Mouse (Mus musculus) midbrain, embryonic 10.5 days (tissue): ENCODE results near the gene Gm21974. TPM values are rescaled to one million over a fixed set of nuclear protein-coding genes. Genes with fewer than 3 reads are reported as not detected.
A peak's percentile ranks its signal among the peaks of the same experiment; 100 is the strongest.
"Not testable (repeated sequence)": the region's sequence is repeated elsewhere in the genome, so short reads cannot be mapped to it uniquely, and the experiment has no call there.

ENCODE experiments used
- DNase-seq: peaks from one replicate; pipeline ENCODE4 v3.0.0-alpha.2; 2017; ENCODE audit warnings: low spot score
- H3K27ac ChIP-seq: fragments of 300-500 bp; sonication (generic); replicated peaks from 2 replicates; pipeline ENCODE4 v1.5.1; 2016; ENCODE audit warnings: mild to moderate bottlenecking
- H3K27me3 ChIP-seq: fragments of 300-500 bp; sonication (generic); 2 replicates; pipeline ENCODE4 v1.6.1; 2016; ENCODE audit warnings: low read depth, mild to moderate bottlenecking; ENCODE audit not compliant: poor library complexity, severe bottlenecking
- H3K36me3 ChIP-seq: fragments of 300-500 bp; sonication (generic); 2 replicates; pipeline ENCODE4 v1.6.1; 2016; ENCODE audit warnings: mild to moderate bottlenecking, moderate library complexity
- H3K4me1 ChIP-seq: fragments of 300-500 bp; sonication (generic); 2 replicates; pipeline ENCODE4 v1.6.1; 2016
- H3K4me3 ChIP-seq: fragments of 300-500 bp; sonication (generic); 2 replicates; pipeline ENCODE4 v1.5.1; 2016; ENCODE audit warnings: mild to moderate bottlenecking, moderate library complexity
- H3K9me3 ChIP-seq: fragments of 300-500 bp; sonication (generic); replicated peaks from 2 replicates; pipeline ENCODE4 v1.6.1; 2016; ENCODE audit warnings: mild to moderate bottlenecking
- WGBS: fragments of 180-500 bp; shearing (Covaris S2); methylation state at CpG from one replicate; pipeline ENCODE4 v1.1.7; 2016; 5-methylcytosine and 5-hydroxymethylcytosine counted together
- polyA plus RNA-seq: library from polyadenylated mRNA; unstranded; fragments of >200 nt; fragmentation: Nextera tagmentation; extraction: Ambion mirVana; gene quantifications from 2 replicates; pipeline ENCODE4 v1.2.1, GENCODE M21; 2016

Gene Gm21974
- polyA plus RNA-seq, 1 experiment from 2014 or later: not detected

DNA sequence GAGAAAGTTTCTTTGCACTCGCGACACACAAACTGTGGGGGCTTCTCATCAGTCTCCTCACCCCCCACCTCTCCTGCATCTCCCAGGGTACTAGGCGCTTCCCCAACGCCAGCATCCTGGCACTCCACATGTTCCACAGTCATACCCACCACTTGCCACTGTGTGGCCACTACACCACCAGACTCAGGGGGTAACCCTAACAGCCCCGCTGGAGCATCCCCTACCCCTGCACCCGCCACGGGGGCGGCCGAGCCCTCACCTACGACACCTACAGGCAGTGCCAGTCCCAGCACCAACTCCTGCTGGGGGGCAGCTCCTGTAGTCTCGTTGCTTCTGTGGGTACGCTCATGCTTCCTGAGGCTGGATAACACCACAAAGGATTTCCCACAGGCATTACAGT is 28.8 kb downstream of the Gm21974 start:
- Histone ChIP-seq H3K36me3 (peaks cover 73% of the 10 kb centered on the region), H3K4me3 (no peak overlapping the region), H3K27me3 (no peaks in the 10 kb centered on the region), H3K27ac (no peak overlapping the region), H3K4me1 (0 out of 2 replicates have a peak, but pooled peaks cover 3% of the 10 kb centered on the region), H3K9me3 (no peaks in the 10 kb centered on the region)
- 95% methylated on average over 12 of the region's 12 CpGs for WGBS
- no peak for DNase-seq

DNA sequence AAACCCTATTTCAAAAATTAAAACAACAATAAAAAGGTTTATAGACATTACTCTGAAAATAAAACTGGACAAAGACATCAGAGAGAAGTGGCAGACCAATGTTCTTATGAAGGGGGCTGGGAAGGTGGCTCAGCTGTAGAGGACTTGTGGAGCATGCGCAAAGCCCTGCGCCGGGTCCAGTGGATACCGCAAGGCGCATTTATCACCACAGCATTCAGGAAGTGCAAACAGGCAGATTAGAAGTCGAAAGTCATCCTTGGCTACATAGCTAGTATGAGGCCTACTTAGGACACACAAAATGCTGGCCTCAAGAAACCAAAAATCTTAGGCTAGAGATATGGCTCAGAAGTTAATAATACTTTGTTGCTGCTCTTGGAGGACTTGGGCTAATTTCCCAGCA is 37.0 kb downstream of the Gm21974 start:
- no peak overlapping the region for H3K27ac ChIP-seq
- H3K4me1 ChIP-seq: no peaks in the 10 kb centered on the region
- no peaks in the 10 kb centered on the region for H3K9me3 ChIP-seq
- peaks cover 4% of the 10 kb centered on the region; the same call in 1 of the 2 replicates for H3K36me3 ChIP-seq
- H3K27me3 ChIP-seq: no peaks in the 10 kb centered on the region
- no peak for DNase-seq
- H3K4me3 ChIP-seq: no peak overlapping the region
- 93% methylated on average over 6 of the region's 6 CpGs for WGBS

DNA sequence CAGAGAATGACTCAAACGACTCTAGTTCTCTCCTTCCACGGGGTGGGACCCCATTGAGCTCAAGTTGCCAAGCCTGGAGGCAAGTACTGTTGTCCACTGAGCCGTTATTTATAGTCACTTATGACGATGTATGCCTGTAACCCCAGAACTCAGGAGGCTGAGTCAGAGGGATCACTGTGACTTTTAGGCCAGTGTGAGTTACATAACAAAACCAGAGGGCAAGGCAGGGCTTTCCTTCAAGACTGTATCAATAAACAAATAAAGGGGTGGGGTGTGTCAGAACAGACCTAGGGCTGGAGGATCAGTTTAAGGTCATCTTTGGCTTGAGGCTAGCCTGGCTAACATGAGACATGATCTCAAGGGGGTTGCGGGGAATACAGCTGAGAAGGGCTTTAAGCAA is 44.3 kb downstream of the Gm21974 start:
- peaks cover 9% of the 10 kb centered on the region; the same call in 1 of the 2 replicates for H3K36me3 ChIP-seq
- H3K9me3 ChIP-seq: no peaks in the 10 kb centered on the region
- H3K4me3 ChIP-seq: no peak overlapping the region
- DNase-seq: no peak
- WGBS: 82% methylated on average over 5 of the region's 5 CpGs
- H3K27ac ChIP-seq: no peak overlapping the region
- no peaks in the 10 kb centered on the region for H3K4me1 ChIP-seq
- H3K27me3 ChIP-seq: no peaks in the 10 kb centered on the region

DNA sequence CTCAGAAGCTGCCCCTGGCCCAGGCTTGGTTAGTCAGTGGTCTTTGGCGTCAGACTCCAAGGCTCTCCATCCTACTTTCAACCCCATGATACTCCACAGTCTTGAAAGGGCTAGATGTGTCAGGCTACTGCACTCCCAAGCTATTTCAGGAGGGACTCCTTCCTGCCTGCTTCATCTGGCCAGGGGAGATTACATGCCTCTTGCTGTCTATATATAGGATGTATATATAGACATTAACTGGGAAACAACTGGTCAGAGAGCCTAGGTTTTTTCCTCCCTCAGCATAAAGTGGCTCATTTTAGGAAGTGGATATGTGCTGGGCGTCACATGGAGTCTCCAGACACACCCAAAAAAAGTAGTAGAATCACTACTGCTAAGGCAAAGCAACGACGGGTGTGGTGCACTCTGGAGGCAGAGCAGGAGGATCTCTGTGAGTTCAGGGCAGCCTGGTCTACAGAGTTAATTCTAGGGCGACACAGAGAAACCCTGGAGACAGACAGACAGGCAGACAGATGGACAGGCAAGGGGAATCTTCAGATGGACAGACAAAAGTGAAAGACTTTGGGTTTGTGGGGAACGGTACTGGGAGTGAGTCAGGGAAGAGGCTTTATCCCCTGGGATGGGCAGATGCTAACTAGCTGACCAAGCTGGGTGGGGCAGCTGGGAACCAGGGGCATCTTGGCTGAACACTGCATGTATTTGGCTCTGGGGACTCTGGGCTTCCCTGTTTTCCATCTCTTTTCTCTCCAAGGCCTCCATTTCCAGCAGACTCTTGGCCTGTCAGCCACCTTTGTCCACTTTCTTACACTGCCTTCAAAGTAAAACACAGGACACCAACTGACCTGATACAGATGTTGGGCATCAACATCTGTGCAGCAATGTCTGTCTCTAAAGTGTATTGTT is 45.0 kb downstream of the Gm21974 start:
- DNase-seq: no peak
- no peaks in the 10 kb centered on the region for H3K4me1 ChIP-seq

DNA sequence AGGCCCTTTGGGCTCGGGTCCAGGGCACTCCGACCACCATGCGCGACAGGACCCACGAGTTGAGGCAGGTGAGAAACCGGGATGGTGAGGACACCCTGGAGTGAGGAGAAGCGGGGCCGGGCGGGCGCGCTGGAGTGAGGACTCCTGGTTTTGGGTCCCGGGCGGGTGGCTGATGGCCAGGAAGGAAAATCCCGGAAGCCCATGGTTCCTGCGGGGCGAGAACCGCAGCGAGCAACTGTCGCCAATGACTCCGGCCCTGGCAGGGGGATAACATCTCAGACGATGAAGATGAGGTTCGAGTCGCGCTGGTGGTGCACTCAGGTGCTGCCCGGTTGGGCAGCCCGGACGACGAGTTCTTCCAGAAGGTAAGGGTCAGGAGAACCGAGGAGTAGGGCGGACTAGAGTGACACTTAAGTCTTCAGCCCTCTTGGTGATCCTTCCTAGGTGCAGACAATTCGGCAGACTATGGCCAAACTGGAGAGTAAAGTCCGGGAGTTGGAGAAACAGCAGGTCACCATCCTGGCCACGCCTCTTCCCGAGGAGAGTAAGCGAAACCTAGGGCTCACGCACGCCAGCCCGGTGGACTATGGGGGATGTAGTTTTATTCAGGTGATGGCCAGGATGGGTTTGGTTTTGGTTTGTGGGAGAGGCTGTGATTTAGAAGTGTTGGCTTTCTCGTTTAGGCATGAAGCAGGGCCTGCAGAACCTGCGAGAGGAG is 53.1 kb downstream of the Gm21974 start:
- Histone ChIP-seq H3K9me3 (no peaks in the 10 kb centered on the region), H3K4me3 (peak overlapping the region; percentile 83), H3K27ac (peak overlapping the region; percentile 86), H3K27me3 (peaks cover 6% of the 10 kb centered on the region; the same call in 1 of the 2 replicates), H3K36me3 (peaks cover 14% of the 10 kb centered on the region; the same call in 1 of the 2 replicates), H3K4me1 (peaks cover 21% of the 10 kb centered on the region)
- WGBS: under 1% methylated on average over 40 of the region's 40 CpGs
- DNase-seq: peak; percentile 67

More for the DNA sequence above, 45.0 kb downstream of the Gm21974 start:
- Histone ChIP-seq H3K27me3 (no peaks in the 10 kb centered on the region), H3K27ac (no peak overlapping the region), H3K36me3 (peaks cover 9% of the 10 kb centered on the region; the same call in 1 of the 2 replicates), H3K4me3 (no peak overlapping the region), H3K9me3 (no peaks in the 10 kb centered on the region)
- WGBS: 78% methylated on average over 6 of the region's 6 CpGs

DNA sequence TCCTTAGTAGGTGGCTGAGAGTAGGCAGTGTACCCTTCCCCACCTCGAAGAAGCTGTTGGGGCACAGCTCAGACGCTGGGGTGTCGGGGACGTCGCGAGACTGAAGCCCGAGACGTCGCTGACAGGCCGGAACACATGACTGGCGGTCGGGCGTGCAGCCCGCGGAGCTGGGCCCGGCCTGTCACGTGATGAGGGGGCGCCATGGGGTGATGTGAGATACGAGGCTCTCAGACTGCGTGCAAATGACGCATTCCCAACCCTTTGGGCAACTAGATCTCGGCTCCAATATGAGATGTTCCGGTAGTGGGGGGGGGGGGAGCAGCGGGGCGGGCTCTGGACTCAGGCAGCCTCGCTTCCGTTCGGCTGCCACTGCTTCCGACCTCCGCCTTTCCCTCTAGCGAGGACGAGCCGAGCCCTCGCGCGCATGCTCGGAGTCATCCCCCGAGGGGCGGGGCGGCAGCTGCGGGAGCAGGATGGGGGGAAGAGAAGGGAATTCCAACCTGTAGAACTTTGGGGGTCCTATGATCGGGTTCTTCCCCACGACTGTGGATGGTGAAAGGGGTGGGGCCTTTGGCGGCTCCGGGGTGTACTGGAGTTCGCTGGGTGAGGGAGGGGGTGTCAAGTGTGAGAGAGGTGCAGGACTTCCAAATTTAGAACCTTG is 53.8 kb downstream of the Gm21974 start:
- DNase-seq: peak; percentile 90
- Histone ChIP-seq H3K36me3 (peaks cover 10% of the 10 kb centered on the region; the same call in 1 of the 2 replicates), H3K4me1 (peaks cover 21% of the 10 kb centered on the region), H3K27ac (peak overlapping the region; percentile 86), H3K4me3 (peak overlapping the region; percentile 83), H3K9me3 (no peaks in the 10 kb centered on the region), H3K27me3 (peaks cover 6% of the 10 kb centered on the region; the same call in 1 of the 2 replicates)
- WGBS: under 1% methylated on average over 46 of the region's 46 CpGs

- no peak for DNase-seq
- no peaks in the 10 kb centered on the region for H3K9me3 ChIP-seq
- H3K27ac ChIP-seq: peak overlapping the region; percentile 86
- peaks cover 6% of the 10 kb centered on the region; the same call in 1 of the 2 replicates for H3K27me3 ChIP-seq
- peak overlapping the region; percentile 83 for H3K4me3 ChIP-seq
- WGBS: 5% methylated on average over 15 of the region's 15 CpGs
- 0 out of 2 replicates have a peak, but pooled peaks cover 8% of the 10 kb centered on the region for H3K36me3 ChIP-seq
- peaks cover 21% of the 10 kb centered on the region for H3K4me1 ChIP-seq
Observed at GRCm38 (mm10) chr7:127840886-127841285, 54.4 kb downstream of the Gm21974 start.

DNA sequence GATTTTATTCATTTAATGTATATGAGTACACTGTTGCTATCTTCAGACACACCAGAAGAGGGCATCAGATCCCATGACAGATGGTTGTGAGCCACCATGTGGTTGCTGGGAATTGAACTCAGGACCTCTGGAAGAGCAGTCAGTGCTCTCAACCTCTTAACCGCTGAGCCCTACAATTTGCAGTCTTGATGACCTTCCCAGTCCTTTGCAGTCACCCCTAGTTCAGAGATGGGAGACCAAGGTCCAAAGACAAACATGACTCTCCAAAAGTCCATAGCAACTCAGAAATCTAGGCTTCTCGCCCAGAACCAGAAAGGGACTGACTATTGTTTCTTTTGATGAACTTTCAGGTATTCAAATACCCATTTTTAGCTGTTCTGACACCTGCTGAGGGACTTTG is 55.2 kb downstream of the Gm21974 start:
- not testable (repeated sequence) for H3K27ac ChIP-seq, H3K4me3 ChIP-seq, H3K36me3 ChIP-seq, DNase-seq, H3K27me3 ChIP-seq, H3K9me3 ChIP-seq
- 77% methylated on average over 2 of the region's 2 CpGs for WGBS
- H3K4me1 ChIP-seq: peaks cover 21% of the 10 kb centered on the region

DNA sequence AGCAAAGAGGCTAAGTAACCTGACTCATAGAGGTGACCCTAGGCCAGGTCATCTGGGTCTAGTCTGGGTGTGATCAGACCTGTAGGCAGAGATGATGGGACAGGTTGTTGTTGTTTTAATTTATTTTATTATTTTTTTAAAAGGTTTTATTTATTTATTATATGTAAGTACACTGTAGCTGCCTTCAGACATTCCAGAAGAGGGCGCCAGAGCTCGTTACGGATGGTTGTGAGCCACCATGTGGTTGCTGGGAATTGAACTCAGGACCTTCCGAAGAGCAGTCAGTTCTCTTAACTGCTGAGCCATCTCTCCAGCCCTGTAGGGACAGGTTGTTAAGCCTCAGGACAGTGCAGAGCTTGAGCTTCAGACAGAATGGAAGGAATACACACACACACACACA is 57.4 kb downstream of the Gm21974 start:
- DNase-seq, H3K9me3 ChIP-seq, H3K36me3 ChIP-seq, H3K4me3 ChIP-seq, H3K27me3 ChIP-seq, H3K27ac ChIP-seq: not testable (repeated sequence)
- WGBS: 79% methylated on average over 4 of the region's 4 CpGs
- H3K4me1 ChIP-seq: peaks cover 20% of the 10 kb centered on the region

DNA sequence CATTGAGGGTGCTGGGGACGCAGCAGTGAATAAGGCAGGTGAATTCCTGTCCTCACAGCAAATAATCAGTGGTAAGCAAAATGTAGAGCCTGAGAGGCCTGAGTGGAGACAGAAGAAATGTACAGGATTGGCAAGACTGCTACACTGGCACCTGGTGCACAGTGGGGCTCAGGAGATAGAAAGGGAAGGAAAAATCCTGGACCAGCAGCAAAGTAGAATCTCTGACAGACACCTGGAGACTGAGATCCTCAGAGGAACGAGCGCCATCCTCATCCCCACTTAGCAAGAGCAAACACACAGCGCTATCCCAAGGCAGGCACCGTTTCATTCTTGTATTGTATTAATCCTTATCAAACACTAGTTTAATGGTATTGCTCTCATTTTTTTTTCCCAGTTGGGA is 57.8 kb downstream of the Gm21974 start:
- WGBS: 87% methylated on average over 5 of the region's 5 CpGs
- H3K27me3 ChIP-seq: peaks cover 6% of the 10 kb centered on the region; the same call in 1 of the 2 replicates
- no peak for DNase-seq

More for the DNA sequence above, 57.8 kb downstream of the Gm21974 start:
- peaks cover 16% of the 10 kb centered on the region for H3K4me1 ChIP-seq
- H3K36me3 ChIP-seq: no peaks in the 10 kb centered on the region
- no peak overlapping the region for H3K27ac ChIP-seq
- no peak overlapping the region for H3K4me3 ChIP-seq
- H3K9me3 ChIP-seq: no peaks in the 10 kb centered on the region
